Comparison of ENCODE assay signal across 9 mouse cellular contexts in the genomic region with DNA sequence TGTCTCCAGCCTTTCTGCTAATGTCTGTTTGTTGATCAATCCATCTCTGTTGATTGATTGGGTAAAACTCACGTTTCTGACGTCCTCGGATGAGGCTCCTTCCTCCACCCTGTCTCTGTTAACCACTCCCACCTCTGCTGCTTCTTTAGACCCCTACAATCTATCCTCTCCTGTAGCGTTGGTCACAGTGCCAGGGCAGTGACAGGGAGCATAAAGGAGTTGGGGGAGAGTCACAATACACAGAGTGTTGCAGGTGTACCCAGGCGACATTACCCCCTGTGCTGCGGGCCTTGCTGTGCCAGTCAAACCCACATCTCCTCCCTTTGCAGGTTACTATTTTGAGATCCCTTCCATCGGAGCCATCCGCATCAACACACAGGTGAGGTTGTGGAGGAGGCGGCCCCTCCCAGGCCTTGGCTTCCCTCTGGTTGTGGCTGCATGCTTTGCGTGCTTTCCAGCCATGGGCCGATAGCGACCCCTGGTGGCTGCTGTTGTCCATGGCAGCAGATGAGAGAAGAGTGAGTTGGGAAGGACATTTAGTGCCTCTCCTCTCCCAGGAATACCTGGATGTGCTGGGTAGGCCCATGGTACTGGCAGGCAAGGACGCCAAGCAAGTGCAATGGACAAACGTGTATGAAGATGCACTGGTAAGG. TPM values are rescaled to one million over a fixed set of nuclear protein-coding genes. Genes with fewer than 3 reads are reported as not detected.
A peak's percentile ranks its signal among the peaks of the same experiment; 100 is the strongest.
DNase-seq lines count a peak whose midpoint lies in the region; ATAC-seq and TF ChIP-seq lines count a peak whose summit lies in the region.
"Had no signal": no experiment of that assay in that cellular context is flagged by ENCODE, and none has a peak within 500 bp of the region (broad histone marks: within the 10 kb centered on the region; RNA-seq: fewer than 3 reads in every experiment).

No protein-coding gene starts in this region.

- peak; percentile 86 for ATAC-seq in forebrain, postnatal 0 days
- ATAC-seq in hindbrain, embryonic 13.5 days (ENCODE audit: low FRiP score) = 0 out of 2 replicates have a peak, but pooled peaks have one; percentile 34
- ATAC-seq in megakaryocyte-erythroid progenitor cell, adult 5-6 weeks (replicated peaks; ENCODE audit: low FRiP score, low TSS enrichment, poor library complexity, severe bottlenecking) = peak; percentile 72

- H3K4me3 ChIP-seq in forebrain, postnatal 0 days (ENCODE audit: low read depth, low read length) = no peak overlapping the region
- H3K4me3 ChIP-seq in hindbrain, embryonic 13.5 days = no peak overlapping the region
- H3K4me3 ChIP-seq: lung, embryonic 15.5 days had no signal

- H3K36me3 ChIP-seq in forebrain, postnatal 0 days (ENCODE audit: insufficient read depth) = no peaks in the 10 kb centered on the region
- peaks cover 18% of the 10 kb centered on the region for H3K36me3 ChIP-seq in hindbrain, embryonic 13.5 days
- H3K36me3 ChIP-seq: lung, embryonic 15.5 days had no signal

- H3K9me3 ChIP-seq in forebrain, postnatal 0 days (ENCODE audit: low read length) = no peaks in the 10 kb centered on the region
- no peaks in the 10 kb centered on the region for H3K9me3 ChIP-seq in hindbrain, embryonic 13.5 days
- H3K9me3 ChIP-seq: lung, embryonic 15.5 days had no signal

- no peaks in the 10 kb centered on the region for H3K27me3 ChIP-seq in forebrain, postnatal 0 days (ENCODE audit: insufficient read depth, low read length)
- H3K27me3 ChIP-seq in hindbrain, embryonic 13.5 days = 0 out of 2 replicates have a peak, but pooled peaks cover 3% of the 10 kb centered on the region

- TF ChIP-seq CTCF in forebrain, postnatal 0 days (IDR thresholded peaks at IDR 0.05; ENCODE audit: low read depth) = peak; percentile 100

- 28% methylated on average over 14 of the region's 14 CpGs for WGBS in forebrain, postnatal 0 days
- WGBS in hindbrain, embryonic 13.5 days = 16% methylated on average over 14 of the region's 14 CpGs

- no peak overlapping the region for H3K4me2 ChIP-seq in forebrain, postnatal 0 days (ENCODE audit: low read depth)
- no peak overlapping the region for H3K4me2 ChIP-seq in hindbrain, embryonic 13.5 days
- H3K4me2 ChIP-seq: lung, embryonic 15.5 days had no signal

- H3K9ac ChIP-seq in forebrain, postnatal 0 days = no peak overlapping the region
- H3K9ac ChIP-seq in hindbrain, embryonic 13.5 days = peak overlapping the region; percentile 51
- H3K9ac ChIP-seq: lung, embryonic 15.5 days had no signal

- H3K4me1 ChIP-seq in forebrain, postnatal 0 days (ENCODE audit: insufficient read depth) = 0 out of 2 replicates have a peak, but pooled peaks cover 2% of the 10 kb centered on the region
- peaks cover 51% of the 10 kb centered on the region for H3K4me1 ChIP-seq in hindbrain, embryonic 13.5 days (replicated peaks)
- H3K4me1 ChIP-seq: lung, embryonic 15.5 days had no signal

- peak; percentile 73 for DNase-seq in Muller cell, postnatal 12 days (ENCODE audit: inconsistent ontology term)
- peak; percentile 85 for DNase-seq in cerebellum, adult 11-12 months
- DNase-seq in forebrain, postnatal 0 days = peak; percentile 93
- DNase-seq in left cerebral cortex, adult 18-20 months (ENCODE audit: low spot score in 2 of 2) = peak; percentile 88 to 92
- peak; percentile 89 to 93 for DNase-seq in right cerebral cortex, postnatal 10 days (ENCODE audit: low spot score in 2 of 2)
- DNase-seq in urinary bladder, postnatal 10 days (ENCODE audit: low spot score) = peak; percentile 57

- no peak overlapping the region for H3K27ac ChIP-seq in forebrain, postnatal 0 days (ENCODE audit: low read depth, low read length)
- H3K27ac ChIP-seq in hindbrain, embryonic 13.5 days = peak overlapping the region; percentile 89
- H3K27ac ChIP-seq: lung, embryonic 15.5 days had no signal

RNA-seq across cellular contexts. Expression of a gene that starts 19.3 kb away (rescaled TPM):
- 44.3 and 51.4 TPM in 2 replicates for total RNA-seq in forebrain, postnatal 0 days (2014; rRNA removed)
- 49.7 and 50.4 TPM in 2 replicates for polyA plus RNA-seq in forebrain, postnatal 0 days (2015; fragmentation: Nextera tagmentation; extraction: Ambion mirVana)
- polyA plus RNA-seq in hindbrain, embryonic 13.5 days (2015; fragmentation: Nextera tagmentation; extraction: Ambion mirVana) = 44.7 and 46.0 TPM in 2 replicates
- total RNA-seq in left cerebral cortex, adult 18-20 months (2021) = 10 to 100 TPM; 36.0 to 38.5 TPM
- total RNA-seq in megakaryocyte-erythroid progenitor cell, adult 5-6 weeks (2014; fragmentation: Nextera tagmentation) = 15.0 and 18.4 TPM in 2 replicates
- total RNA-seq in megakaryocyte-erythroid progenitor cell, adult 5-6 weeks (2017) = 13.3 and 15.7 TPM in 2 replicates

RNA-seq across cellular contexts. Expression of a gene that starts 27.6 kb away (rescaled TPM):
- total RNA-seq in forebrain, postnatal 0 days (2014; rRNA removed) = 36.0 and 42.7 TPM in 2 replicates
- 47.0 and 48.3 TPM in 2 replicates for polyA plus RNA-seq in forebrain, postnatal 0 days (2015; fragmentation: Nextera tagmentation; extraction: Ambion mirVana)
- polyA plus RNA-seq in hindbrain, embryonic 13.5 days (2015; fragmentation: Nextera tagmentation; extraction: Ambion mirVana) = 38.9 and 39.1 TPM in 2 replicates
- total RNA-seq in left cerebral cortex, adult 18-20 months (2021) = 10 to 100 TPM; 14.3 to 16.2 TPM
- 5.3 and 16.6 TPM in 2 replicates for total RNA-seq in megakaryocyte-erythroid progenitor cell, adult 5-6 weeks (2014; fragmentation: Nextera tagmentation)
- 14.5 and 15.0 TPM in 2 replicates for total RNA-seq in megakaryocyte-erythroid progenitor cell, adult 5-6 weeks (2017)

RNA-seq across cellular contexts. Expression of a gene that starts 27.6 kb away (rescaled TPM):
- 59.9 and 73.3 TPM in 2 replicates for total RNA-seq in forebrain, postnatal 0 days (2014; rRNA removed)
- polyA plus RNA-seq in forebrain, postnatal 0 days (2015; fragmentation: Nextera tagmentation; extraction: Ambion mirVana) = 65.9 and 70.4 TPM in 2 replicates
- polyA plus RNA-seq in hindbrain, embryonic 13.5 days (2015; fragmentation: Nextera tagmentation; extraction: Ambion mirVana) = 68.6 and 71.1 TPM in 2 replicates
- total RNA-seq in left cerebral cortex, adult 18-20 months (2021) = 10 to 100 TPM; 42.2 to 43.6 TPM
- total RNA-seq in megakaryocyte-erythroid progenitor cell, adult 5-6 weeks (2014; fragmentation: Nextera tagmentation) = 14.8 and 19.1 TPM in 2 replicates
- total RNA-seq in megakaryocyte-erythroid progenitor cell, adult 5-6 weeks (2017) = 7.5 and 8.7 TPM in 2 replicates

RNA-seq across cellular contexts. Expression of a gene that starts 32.7 kb away (rescaled TPM):
- 6.4 and 11.6 TPM in 2 replicates for total RNA-seq in forebrain, postnatal 0 days (2014; rRNA removed)
- 5.9 and 7.0 TPM in 2 replicates for polyA plus RNA-seq in forebrain, postnatal 0 days (2015; fragmentation: Nextera tagmentation; extraction: Ambion mirVana)
- 2.6 and 4.0 TPM in 2 replicates for polyA plus RNA-seq in hindbrain, embryonic 13.5 days (2015; fragmentation: Nextera tagmentation; extraction: Ambion mirVana)
- 1 to 10 TPM; 6.1 to 7.2 TPM for total RNA-seq in left cerebral cortex, adult 18-20 months (2021)
- total RNA-seq in megakaryocyte-erythroid progenitor cell, adult 5-6 weeks (2014; fragmentation: Nextera tagmentation) = not detected in 2 replicates
- total RNA-seq in megakaryocyte-erythroid progenitor cell, adult 5-6 weeks (2017) = not detected in 2 replicates

RNA-seq across cellular contexts. Expression of a gene that starts 36.9 kb away (rescaled TPM):
- 21.7 and 25.2 TPM in 2 replicates for total RNA-seq in forebrain, postnatal 0 days (2014; rRNA removed)
- polyA plus RNA-seq in forebrain, postnatal 0 days (2015; fragmentation: Nextera tagmentation; extraction: Ambion mirVana) = 26.6 and 33.3 TPM in 2 replicates
- 36.7 and 36.9 TPM in 2 replicates for polyA plus RNA-seq in hindbrain, embryonic 13.5 days (2015; fragmentation: Nextera tagmentation; extraction: Ambion mirVana)
- total RNA-seq in left cerebral cortex, adult 18-20 months (2021) = 10 to 100 TPM; 19.5 to 20.3 TPM
- 24.6 and 29.3 TPM in 2 replicates for total RNA-seq in megakaryocyte-erythroid progenitor cell, adult 5-6 weeks (2014; fragmentation: Nextera tagmentation)
- total RNA-seq in megakaryocyte-erythroid progenitor cell, adult 5-6 weeks (2017) = 32.8 and 40.3 TPM in 2 replicates

Comparison
In these comparisons a context has a peak if more than half of its experiments do, and no peak if none do; other contexts are left out.
1. ATAC-seq: peak in every context shown above with its lines; median percentile 86 in forebrain, postnatal 0 days; 72 in megakaryocyte-erythroid progenitor cell, adult 5-6 weeks; 34 in hindbrain, embryonic 13.5 days.